In the genomic region with DNA sequence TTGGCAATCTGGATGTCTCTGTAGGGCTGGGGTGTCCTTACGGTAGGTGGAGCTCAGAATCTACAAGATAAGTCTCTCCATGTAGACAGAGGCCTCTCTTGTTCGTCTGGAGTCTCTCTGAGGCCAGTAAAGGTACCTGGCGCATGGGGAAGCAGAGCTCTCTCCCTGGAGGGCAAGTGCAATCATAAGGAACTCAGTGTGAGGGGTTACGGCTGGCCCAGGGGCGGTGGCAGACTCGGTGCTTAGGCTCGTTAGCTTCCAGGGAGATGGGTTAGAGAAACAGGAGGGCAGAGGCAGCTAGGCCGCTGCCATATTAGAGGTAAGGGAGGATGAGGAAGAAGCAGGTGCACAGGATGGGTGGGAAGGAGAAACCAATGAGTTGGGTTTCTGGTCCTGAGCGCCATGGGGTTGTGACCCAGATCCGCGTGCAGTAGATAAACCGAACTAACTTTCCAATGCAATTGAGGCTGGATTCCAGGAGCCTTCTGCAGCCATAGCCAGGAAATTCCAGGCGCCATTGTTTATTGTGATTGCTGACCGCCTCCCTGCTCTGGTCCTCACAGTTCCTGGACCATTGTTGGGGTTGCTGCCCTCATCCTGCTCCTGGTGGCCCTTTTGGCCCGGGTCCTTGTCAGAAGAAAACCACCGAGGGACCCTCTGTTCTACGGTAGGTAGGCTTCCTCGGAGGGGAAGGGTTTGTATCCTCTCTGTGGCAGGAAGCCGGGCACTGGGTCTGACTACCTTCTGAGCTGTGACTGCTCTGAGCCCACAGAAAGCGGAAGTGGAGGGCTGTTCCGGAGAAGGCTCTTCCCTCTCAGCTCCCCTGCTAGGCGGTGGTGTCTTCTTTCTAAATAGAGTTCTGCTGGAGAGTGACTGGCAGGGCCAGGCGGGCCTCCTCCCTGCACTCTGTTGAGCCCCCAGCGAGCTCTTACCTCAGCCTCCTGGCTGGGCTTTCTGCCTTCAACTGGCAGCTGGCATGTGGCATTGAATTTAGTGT, we compare ENCODE assay signal across 7 mouse cellular contexts. TPM values are rescaled to one million over a fixed set of nuclear protein-coding genes. Genes with fewer than 3 reads are reported as not detected.
DNase-seq lines count a peak whose midpoint lies in the region; ATAC-seq and TF ChIP-seq lines count a peak whose summit lies in the region.

No protein-coding gene starts in this region.

- WGBS in bone marrow, adult 2 months: 20% methylated on average over 24 of the region's 24 CpGs
- 63% methylated on average over 24 of the region's 24 CpGs for WGBS in heart, embryonic 15.5 days
- WGBS in liver, postnatal 0 days (ENCODE audit: insufficient replicate concordance): 35% methylated on average over 24 of the region's 24 CpGs
- 75% methylated on average over 24 of the region's 24 CpGs for WGBS in forebrain, embryonic 13.5 days

- H3K4me2 ChIP-seq in heart, embryonic 15.5 days: peak overlapping the region; percentile 14; the same call in 1 of the 2 replicates
- H3K4me2 ChIP-seq in liver, postnatal 0 days (ENCODE audit: low read depth, low read length): peak overlapping the region; percentile 65
- no peak overlapping the region for H3K4me2 ChIP-seq in forebrain, embryonic 13.5 days

- no peak for TF ChIP-seq EP300 in liver, postnatal 0 days (IDR thresholded peaks at IDR 0.05; ENCODE audit: low read depth)

- H3K27ac ChIP-seq in bone marrow, adult 2 months (ENCODE audit: control insufficient read depth, insufficient read depth, low read depth, low read length, poor library complexity): peak overlapping the region; percentile 90
- peak overlapping the region; percentile 70 for H3K27ac ChIP-seq in heart, embryonic 15.5 days
- peak overlapping the region; percentile 80 for H3K27ac ChIP-seq in liver, postnatal 0 days (ENCODE audit: low read depth)
- H3K27ac ChIP-seq in forebrain, embryonic 13.5 days: no peak overlapping the region

- no peak overlapping the region for H3K9ac ChIP-seq in heart, embryonic 15.5 days
- H3K9ac ChIP-seq in liver, postnatal 0 days (replicated peaks): peak overlapping the region; percentile 26; the same call in 1 of the 2 replicates
- no peak overlapping the region for H3K9ac ChIP-seq in forebrain, embryonic 13.5 days

- no peak for ATAC-seq in heart, embryonic 15.5 days (replicated peaks; ENCODE audit: insufficient number of reproducible peaks, insufficient read depth, low FRiP score, low read depth)
- peak; percentile 35 for ATAC-seq in liver, postnatal 0 days
- no peak for ATAC-seq in forebrain, embryonic 13.5 days

- no peak for TF ChIP-seq CTCF in bone marrow, adult 2 months (IDR thresholded peaks at IDR 0.05; ENCODE audit: control insufficient read depth, insufficient read depth, low read length)
- no peak for TF ChIP-seq CTCF in liver, postnatal 0 days (IDR thresholded peaks at IDR 0.05; ENCODE audit: low read depth)

- no peaks in the 10 kb centered on the region for H3K9me3 ChIP-seq in heart, embryonic 15.5 days (replicated peaks)
- H3K9me3 ChIP-seq in liver, postnatal 0 days (ENCODE audit: low read length): no peaks in the 10 kb centered on the region
- H3K9me3 ChIP-seq in forebrain, embryonic 13.5 days (replicated peaks): no peaks in the 10 kb centered on the region

- no peak for TF ChIP-seq POLR2A in bone marrow, adult 2 months (IDR thresholded peaks at IDR 0.05; ENCODE audit: borderline replicate concordance, control insufficient read depth, low read depth, low read length)

- H3K4me3 ChIP-seq in bone marrow, adult 2 months (replicated peaks; ENCODE audit: control insufficient read depth, low read depth, low read length): peak overlapping the region; percentile 84
- H3K4me3 ChIP-seq in heart, embryonic 15.5 days: peak overlapping the region; percentile 3; the same call in 1 of the 2 replicates
- H3K4me3 ChIP-seq in liver, postnatal 0 days (ENCODE audit: low read depth, low read length): peak overlapping the region; percentile 23
- no peak overlapping the region for H3K4me3 ChIP-seq in forebrain, embryonic 13.5 days

- H3K36me3 ChIP-seq in heart, embryonic 15.5 days: 0 out of 2 replicates have a peak, but pooled peaks cover 4% of the 10 kb centered on the region
- 0 out of 2 replicates have a peak, but pooled peaks cover 4% of the 10 kb centered on the region for H3K36me3 ChIP-seq in liver, postnatal 0 days (replicated peaks; ENCODE audit: insufficient read depth, low read length)
- no peaks in the 10 kb centered on the region; the same call in 1 of the 2 replicates for H3K36me3 ChIP-seq in forebrain, embryonic 13.5 days (ENCODE audit: poor library complexity, severe bottlenecking)

- peaks cover 9% of the 10 kb centered on the region; the same call in 1 of the 2 replicates for H3K4me1 ChIP-seq in bone marrow, adult 2 months (ENCODE audit: control insufficient read depth, insufficient read depth, low read length)
- H3K4me1 ChIP-seq in heart, embryonic 15.5 days (replicated peaks): peaks cover 54% of the 10 kb centered on the region
- peaks cover 27% of the 10 kb centered on the region for H3K4me1 ChIP-seq in liver, postnatal 0 days (ENCODE audit: insufficient read depth)
- H3K4me1 ChIP-seq in forebrain, embryonic 13.5 days: peaks cover 19% of the 10 kb centered on the region

- H3K27me3 ChIP-seq in heart, embryonic 15.5 days: no peaks in the 10 kb centered on the region
- H3K27me3 ChIP-seq in liver, postnatal 0 days (ENCODE audit: insufficient read depth, low read length): peaks cover 53% of the 10 kb centered on the region
- H3K27me3 ChIP-seq in forebrain, embryonic 13.5 days: peaks cover 20% of the 10 kb centered on the region

- DNase-seq in CD8-positive naive resting alpha-beta T cell, adult 2 months (ENCODE audit: low read depth in 2 of 2, low spot score in 2 of 2): peak; percentile 60 to 68
- peak; percentile 60 for DNase-seq in liver, postnatal 0 days
- DNase-seq in spleen, postnatal 4 days (ENCODE audit: low spot score in 2 of 2): peak; percentile 69 to 81
- no peak for DNase-seq in frontal cortex, postnatal 14 days (ENCODE audit: low spot score in 2 of 2)

RNA-seq across cellular contexts. Expression of a gene that starts 4.1 kb away (rescaled TPM):
- 13.0 and 46.2 TPM in 2 replicates for polyA plus RNA-seq in bone marrow, adult 2 months (2011; ENCODE audit: insufficient read depth, insufficient read length, low replicate concordance, missing spikeins)
- 28.2 and 33.6 TPM in 2 replicates for polyA plus RNA-seq in heart, embryonic 15.5 days (2015; fragmentation: Nextera tagmentation; extraction: Ambion mirVana)
- 8.7 and 9.0 TPM in 2 replicates for polyA plus RNA-seq in liver, postnatal 0 days (2015; fragmentation: Nextera tagmentation; extraction: Ambion mirVana)
- polyA plus RNA-seq in forebrain, embryonic 13.5 days (2015; fragmentation: Nextera tagmentation; extraction: Ambion mirVana): 7.2 and 8.8 TPM in 2 replicates

RNA-seq across cellular contexts. Expression of a gene that starts 7.3 kb away (rescaled TPM):
- not detected in 2 replicates for polyA plus RNA-seq in bone marrow, adult 2 months (2011; ENCODE audit: insufficient read depth, insufficient read length, low replicate concordance, missing spikeins)
- polyA plus RNA-seq in heart, embryonic 15.5 days (2015; fragmentation: Nextera tagmentation; extraction: Ambion mirVana): not detected in 2 replicates
- not detected in 2 replicates for polyA plus RNA-seq in liver, postnatal 0 days (2015; fragmentation: Nextera tagmentation; extraction: Ambion mirVana)
- not detected in 2 replicates for polyA plus RNA-seq in forebrain, embryonic 13.5 days (2015; fragmentation: Nextera tagmentation; extraction: Ambion mirVana)

RNA-seq across cellular contexts. Expression of a gene that starts 33.7 kb away (rescaled TPM):
- polyA plus RNA-seq in bone marrow, adult 2 months (2011; ENCODE audit: insufficient read depth, insufficient read length, low replicate concordance, missing spikeins): 20.6 and 37.0 TPM in 2 replicates
- 83.1 and 85.4 TPM in 2 replicates for polyA plus RNA-seq in heart, embryonic 15.5 days (2015; fragmentation: Nextera tagmentation; extraction: Ambion mirVana)
- polyA plus RNA-seq in liver, postnatal 0 days (2015; fragmentation: Nextera tagmentation; extraction: Ambion mirVana): 16.6 and 20.8 TPM in 2 replicates
- 86.0 and 86.9 TPM in 2 replicates for polyA plus RNA-seq in forebrain, embryonic 13.5 days (2015; fragmentation: Nextera tagmentation; extraction: Ambion mirVana)

Comparison
In these comparisons a context has a peak if more than half of its experiments do, and no peak if none do; other contexts are left out.
1. DNase-seq: peak in CD8-positive naive resting alpha-beta T cell, adult 2 months (2 of 2), liver, postnatal 0 days (single experiment) and spleen, postnatal 4 days (2 of 2); none in frontal cortex, postnatal 14 days (0 of 2).